Mouse (Mus musculus): ENCODE measurements around the gene Ogg1. TPM values are rescaled to one million over a fixed set of nuclear protein-coding genes. Genes with fewer than 3 reads are reported as not detected.

Ogg1 gene
- 1 to 10 TPM; 4.8 to 6.6 (median 5.0) TPM for total RNA-seq (2022)

DNA sequence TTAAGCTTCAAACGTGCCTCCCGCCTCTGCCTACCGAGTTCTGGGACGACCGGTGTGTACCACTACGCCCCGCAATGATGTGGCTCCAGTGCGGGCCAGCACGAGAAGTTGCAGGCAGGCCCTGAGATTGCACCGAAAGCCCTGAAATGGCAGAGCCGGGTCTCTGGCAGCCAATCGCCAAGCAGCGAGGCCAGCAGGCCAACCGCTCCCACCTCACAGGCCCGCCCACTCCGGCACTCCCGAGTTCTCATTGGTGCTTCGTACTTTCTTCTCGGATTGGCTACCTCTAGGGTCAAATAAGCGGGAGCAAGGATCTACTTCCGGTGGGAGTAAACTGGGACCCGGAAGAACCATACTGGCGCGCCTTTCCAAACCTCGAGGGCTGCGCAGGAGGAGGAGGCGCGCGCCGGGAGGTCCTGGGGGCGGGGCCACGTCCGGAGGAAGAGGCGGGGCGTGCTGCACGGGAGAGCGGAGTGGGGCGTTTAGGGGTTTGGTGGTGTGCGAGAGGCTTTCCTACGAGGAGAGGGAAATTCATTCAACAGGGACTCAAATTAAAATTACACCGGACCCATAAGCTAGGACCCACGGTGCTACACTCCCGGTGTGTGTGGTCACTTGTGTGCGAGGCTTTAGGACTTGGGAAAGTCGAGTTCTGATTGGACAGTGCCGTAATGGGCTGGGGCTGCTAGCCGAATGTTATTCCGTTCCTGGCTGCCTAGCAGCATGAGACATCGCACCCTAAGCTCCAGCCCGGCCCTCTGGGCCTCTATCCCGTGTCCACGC lies at the start of gene Ogg1:
Gene Ogg1, plus strand, starts transcription at position 440 of the 783 bp plus-strand sequence.
- peak; percentile 99 for DNase-seq (ENCODE audit: low spot score)

DNA sequence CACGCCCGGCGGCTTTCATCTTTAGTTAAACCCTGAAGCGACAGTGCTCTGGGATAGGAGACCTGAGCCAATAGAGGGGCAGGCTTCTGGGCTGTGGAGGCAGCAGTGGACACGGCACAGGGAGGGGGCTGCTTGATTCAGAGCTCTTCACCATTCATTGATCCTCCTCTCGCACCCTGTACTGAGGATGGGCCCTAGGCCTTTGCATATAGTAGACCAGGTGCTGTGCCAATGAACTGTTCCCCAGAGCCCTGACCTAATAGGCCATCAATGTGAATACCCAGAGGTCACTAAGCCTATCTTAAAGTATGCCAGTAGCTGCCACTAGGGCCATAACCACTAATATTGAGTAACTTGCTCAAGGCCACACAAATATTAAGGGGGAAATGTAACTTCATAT lies 45.1 kb upstream of the Ogg1 start:
- no peak for DNase-seq (ENCODE audit: low spot score)

DNA sequence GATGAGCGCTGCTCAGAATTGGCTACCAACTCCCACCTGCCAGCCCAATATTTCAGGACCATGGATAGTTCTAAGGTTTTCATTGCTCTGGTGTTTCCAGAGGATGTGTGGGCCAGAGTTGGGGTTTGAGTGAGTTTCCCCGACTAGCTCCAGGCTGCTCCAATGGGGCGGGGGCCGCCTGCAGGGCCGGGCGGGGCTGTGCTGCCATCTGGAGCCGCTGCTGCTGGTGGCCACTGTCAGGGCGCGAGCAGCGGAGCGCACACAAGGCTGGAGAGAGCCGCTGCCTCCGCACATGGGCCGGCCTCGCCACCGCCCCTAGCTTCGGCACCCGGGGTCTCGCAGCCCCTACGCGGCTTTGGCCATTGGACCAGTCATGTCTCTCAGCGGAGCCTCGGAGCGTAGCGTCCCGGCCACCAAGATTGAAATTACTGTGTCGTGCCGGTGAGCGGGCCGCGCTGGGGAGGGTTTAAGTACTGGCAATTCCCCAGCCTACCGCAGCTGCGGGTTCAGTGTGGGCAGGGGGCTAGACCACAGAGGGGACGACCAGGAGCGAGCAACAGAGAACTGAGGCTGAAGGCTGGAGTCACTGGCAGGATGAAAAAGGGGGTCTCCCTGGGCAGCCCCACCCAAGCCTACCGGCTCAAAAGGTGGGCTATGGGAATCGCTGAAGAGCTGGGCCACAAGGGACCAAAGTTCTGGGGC lies 44.5 kb upstream of the Ogg1 start, which contains the start of gene Cpne9:
Gene Cpne9, plus strand, starts transcription at position 207 of the 702 bp plus-strand sequence.
- DNase-seq (ENCODE audit: low spot score), result no peak

DNA sequence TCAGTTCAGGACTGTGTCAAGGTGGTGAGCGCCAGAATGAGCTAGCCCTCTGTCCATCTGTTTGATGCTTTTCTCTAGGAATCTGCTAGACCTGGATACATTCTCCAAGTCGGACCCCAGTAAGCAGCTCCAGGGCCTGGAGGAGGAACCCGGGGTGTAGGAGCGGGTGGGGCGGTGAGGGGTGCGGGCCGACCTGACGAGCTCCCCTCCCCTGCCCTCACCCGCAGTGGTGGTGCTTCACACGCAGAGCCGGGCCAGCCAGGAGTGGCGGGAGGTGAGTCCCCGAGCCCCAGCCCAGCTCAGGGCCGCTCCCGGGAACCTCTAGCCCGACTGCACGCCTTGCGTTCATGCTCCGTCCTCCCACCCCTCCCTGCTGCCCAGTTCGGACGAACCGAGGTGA lies 43.8 kb upstream of the Ogg1 start:
- DNase-seq (ENCODE audit: low spot score), result no peak

DNA sequence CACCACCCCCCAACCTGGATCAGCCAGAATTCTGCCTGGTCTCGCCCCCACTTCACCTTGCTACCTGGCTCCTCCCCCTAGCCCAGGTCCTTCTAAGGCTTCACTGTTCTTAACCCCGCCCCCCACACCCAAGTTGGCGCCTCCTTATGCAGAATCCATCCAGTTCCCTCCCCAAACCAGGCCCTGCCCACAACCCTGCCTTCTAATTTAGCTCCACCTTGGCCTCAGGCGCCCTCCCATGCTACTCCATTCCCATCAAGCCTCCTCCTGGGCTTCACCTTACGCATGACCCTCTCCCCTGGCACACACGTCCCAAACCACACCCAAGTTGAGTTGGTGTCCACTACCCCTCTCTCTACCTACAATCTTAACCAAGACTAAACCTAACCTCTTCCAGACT lies 43.3 kb upstream of the Ogg1 start:
- no peak for DNase-seq (ENCODE audit: low spot score)

DNA sequence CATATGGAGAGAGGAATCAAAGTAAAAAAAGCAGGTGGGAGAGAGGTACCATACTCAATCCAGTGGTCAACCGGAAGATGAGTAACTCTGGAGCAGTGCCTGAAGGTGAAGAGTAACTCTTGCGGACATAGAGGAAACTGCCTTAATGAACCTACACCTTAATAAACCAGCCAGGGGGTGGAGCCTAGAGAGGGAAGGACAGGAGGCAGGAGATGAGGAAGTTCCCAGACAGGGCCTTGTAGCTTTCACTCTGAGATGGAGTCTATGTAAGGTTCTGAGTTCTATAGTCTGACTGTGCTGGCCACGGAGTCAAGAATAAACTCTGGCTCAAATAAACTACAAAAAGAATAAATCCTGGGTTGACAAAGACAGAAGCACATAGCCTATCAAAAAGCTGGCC lies 41.8 kb upstream of the Ogg1 start:
- no peak for DNase-seq (ENCODE audit: low spot score)

DNA sequence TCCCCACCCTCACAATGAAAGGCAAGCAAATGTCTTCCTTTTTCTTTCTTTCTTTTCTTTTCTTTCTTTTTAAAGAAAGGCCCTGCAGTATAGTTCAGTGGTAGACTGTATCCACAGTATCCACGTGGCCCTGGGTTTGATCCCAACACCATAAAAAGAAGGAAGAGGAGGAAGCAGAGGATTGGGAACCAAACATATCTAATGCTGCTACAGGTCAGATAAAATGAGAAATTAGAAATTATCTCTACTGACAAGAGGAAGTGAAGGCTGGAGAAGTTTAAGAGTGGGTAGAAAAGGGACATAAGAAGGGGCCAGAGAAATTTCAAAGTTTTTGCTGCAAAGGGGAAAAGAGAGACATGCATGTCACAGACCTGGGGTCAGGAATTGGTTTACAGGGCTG lies 40.5 kb upstream of the Ogg1 start:
- DNase-seq (ENCODE audit: low spot score), result no peak

DNA sequence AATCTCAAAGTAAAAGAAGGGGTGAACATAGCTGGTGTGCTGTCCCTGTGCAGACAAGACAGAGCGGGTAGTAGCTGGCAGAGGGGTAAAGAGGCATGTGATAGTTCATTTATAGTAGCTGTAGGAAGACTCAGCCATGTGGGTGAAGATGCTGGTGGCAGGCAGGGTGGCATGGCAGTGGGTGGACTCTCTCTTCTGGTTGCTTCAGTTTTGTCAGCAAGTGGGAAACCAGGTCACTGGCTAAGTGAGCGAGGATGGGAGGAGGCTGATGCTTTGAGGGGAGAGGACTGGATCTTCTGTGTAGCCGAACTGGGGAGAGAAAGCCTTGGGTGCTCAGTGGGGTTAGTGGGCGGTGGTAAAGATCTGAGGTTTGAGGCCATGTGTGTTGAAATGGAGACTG lies 39.5 kb upstream of the Ogg1 start:
- DNase-seq (ENCODE audit: low spot score), result no peak

DNA sequence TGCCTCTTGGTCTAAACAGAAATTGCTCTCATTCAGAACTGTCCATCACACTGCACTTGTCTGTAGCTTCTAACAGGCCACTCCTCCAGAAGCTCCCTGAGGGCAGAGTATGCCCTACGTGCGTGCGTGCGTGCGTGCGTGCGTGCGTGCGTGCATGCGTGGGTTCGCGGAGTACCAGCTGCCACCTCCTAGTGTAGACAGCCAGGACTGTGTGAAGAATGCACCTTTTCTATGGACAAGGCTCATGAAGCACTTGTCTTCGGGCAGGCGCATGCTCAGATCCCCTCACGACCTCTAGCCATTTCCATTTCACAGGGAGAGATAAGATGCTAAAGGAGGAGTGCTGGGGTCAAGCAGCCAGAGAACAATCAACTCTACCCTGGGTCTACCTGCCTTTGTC lies 37.4 kb upstream of the Ogg1 start:
- no peak for DNase-seq (ENCODE audit: low spot score)

DNA sequence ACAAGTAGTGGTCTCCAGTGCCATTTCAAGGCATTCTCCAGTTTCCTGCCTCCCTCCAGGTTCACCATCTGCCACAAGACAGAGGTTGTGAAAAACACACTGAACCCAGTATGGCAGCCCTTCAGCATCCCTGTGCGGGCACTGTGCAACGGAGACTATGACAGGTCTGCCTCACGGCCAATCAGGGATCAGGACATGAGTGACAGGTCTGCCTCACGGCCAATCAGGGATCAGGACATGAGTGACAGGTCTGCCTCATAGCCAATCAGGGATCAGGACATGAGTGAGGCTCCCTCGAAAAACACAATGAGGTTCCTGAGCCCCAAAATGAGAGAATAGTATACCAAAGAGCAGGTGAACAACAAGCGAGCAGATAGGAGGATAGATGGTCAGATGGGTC lies 36.4 kb upstream of the Ogg1 start:
- DNase-seq (ENCODE audit: low spot score), result no peak

DNA sequence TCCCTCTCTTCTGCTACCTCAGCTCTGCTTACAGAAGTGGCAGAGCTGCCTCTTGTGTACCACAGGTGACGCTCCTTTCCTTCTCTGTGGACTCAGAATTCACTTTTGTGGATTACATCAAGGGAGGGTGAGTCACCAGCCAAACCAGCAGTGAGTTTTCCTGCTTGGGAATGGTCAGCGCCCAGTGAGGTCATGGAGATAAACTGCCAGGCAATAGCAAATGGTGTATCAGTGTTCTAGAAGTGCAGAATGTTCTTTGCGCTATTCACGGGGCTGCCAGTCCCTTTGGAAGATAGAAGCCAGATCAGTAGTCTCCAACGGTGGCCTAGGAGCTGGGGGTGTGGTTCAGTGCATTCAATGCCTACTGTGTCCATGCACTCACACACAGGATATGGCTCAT lies 33.8 kb upstream of the Ogg1 start:
- DNase-seq (ENCODE audit: low spot score), result peak; percentile 31

DNA sequence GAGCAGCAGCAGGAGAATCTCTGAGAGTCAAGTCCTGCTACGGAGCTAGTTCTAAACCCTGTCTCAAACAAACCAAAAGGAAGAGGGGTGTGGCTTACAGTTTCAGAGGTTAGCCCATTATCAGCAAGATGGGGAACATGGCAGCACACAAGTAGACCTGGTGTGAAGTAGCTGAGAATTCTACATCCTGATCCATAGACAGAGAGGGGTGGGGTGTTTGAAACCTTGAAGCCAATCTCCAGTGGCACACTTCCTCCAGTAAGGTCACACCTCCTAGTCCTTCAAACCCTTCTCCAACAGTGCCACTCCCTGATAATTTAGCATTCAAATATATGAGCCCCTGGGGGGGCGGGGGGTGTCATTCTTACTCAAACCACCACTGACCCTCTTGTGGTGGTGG lies 30.7 kb upstream of the Ogg1 start:
- no peak for DNase-seq (ENCODE audit: low spot score)

DNA sequence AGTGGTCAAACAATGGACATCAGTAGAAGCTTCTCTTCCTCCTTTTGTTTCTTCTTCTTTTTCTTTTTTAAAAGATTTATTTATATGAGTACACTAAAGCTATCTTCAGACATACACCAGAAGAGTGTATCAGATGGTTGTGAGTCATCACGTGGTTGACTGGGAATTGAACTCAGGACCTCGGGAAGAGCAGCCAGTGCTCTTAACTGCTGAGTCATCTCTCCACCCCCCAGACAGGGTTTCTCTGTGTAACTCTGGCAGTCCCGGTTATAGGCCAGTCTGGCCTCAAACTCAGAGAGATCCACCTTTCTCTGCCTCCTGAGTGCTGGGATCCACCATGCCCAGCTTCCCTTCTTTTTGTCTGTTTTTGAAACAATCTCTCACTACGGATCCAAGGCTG lies 30.1 kb upstream of the Ogg1 start:
- DNase-seq (ENCODE audit: low spot score), result no peak

DNA sequence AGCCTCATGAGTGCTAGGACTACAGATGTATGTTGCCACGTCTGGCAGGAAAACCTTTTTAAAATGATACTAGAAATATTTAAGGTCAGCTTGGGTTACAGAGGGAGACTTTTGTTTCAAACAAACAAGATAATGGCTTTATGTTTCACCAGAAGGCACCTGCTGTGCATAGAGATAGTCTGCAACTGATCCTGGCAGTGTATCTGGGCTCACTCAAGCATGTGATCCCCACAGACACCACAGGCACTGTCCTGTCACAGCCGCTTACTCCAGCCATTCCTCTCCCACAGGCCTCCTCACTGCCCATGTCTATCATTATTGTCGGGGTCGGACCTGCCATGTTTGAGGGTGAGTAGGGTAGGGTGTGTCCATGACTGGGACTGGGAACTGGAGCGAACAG lies 25.4 kb upstream of the Ogg1 start:
- DNase-seq (ENCODE audit: low spot score), result no peak

DNA sequence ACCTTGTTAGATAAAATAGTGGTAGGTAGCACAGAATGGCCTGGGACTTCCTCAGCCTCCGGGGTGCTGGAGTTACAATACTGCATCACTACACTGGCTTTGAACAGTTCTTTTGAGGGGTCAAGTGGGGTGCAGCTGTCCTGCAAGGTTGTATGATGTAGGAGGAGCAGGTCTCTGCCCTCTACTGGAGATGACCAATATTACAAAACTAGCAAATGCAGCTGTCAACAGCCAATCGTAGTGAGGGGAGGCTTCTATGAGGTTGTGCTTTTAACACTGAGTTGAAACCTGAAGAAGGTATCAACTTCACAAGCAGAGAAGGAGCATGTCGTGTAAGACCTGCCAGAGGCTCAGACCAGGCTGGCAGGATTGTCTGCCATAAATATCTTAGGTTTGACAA lies 24.5 kb upstream of the Ogg1 start:
- DNase-seq (ENCODE audit: low spot score), result peak; percentile 36

DNA sequence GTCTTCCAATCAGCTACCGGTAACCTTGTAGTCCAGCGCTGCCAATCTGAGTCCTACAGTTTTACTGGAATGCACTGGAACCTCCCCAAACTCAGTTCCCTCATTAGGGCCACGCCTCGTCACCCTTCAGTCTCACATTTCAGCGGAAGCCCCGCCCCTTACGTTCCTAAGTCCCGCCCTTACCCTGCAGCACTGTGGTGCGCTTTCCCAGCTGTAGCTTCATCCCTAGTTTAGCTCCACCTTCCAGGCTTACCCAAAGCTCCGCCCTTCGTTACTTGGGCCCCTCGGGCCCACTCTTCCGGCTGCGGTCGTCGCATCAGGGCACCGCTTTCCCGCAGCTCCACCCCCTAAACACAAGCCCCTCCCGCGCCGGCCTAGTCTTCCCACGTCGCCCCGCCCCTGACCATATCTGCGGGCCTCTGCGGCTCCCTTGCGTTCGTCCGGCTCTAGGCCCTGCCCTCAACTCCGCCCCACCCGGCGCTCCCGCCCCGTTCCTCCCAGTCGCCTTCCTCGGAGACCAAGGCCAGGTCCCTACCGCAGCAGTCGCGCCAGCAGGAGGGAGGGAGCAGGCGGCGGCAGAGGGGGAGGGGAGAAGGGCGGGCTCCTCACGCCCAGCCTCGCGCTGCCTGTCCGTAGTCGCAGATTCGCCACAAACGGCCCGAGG lies 20.3 kb upstream of the Ogg1 start:
- DNase-seq (ENCODE audit: low spot score), result peak; percentile 99

DNA sequence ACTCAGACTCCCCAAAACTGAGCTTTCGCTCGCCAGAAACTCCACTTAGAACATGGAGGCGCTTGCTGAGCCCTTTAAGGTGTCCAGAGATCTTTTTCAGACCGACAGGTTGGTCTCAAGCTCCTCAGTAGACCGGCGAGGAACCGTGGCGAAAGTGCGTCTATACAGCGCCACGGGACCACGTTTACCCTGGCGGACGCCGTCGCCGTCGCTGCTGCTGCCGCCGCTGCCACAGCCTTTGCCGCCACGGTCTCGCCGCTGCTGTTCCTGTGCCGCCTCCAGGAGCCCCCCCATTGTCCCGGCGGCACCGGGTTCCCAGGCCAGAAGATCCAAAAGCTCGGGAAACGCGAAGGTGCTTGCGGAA lies 19.8 kb upstream of the Ogg1 start, which contains the start of gene Brpf1:
Gene Brpf1, plus strand, starts transcription at position 152 of the 364 bp plus-strand sequence.
- DNase-seq (ENCODE audit: low spot score), result no peak

DNA sequence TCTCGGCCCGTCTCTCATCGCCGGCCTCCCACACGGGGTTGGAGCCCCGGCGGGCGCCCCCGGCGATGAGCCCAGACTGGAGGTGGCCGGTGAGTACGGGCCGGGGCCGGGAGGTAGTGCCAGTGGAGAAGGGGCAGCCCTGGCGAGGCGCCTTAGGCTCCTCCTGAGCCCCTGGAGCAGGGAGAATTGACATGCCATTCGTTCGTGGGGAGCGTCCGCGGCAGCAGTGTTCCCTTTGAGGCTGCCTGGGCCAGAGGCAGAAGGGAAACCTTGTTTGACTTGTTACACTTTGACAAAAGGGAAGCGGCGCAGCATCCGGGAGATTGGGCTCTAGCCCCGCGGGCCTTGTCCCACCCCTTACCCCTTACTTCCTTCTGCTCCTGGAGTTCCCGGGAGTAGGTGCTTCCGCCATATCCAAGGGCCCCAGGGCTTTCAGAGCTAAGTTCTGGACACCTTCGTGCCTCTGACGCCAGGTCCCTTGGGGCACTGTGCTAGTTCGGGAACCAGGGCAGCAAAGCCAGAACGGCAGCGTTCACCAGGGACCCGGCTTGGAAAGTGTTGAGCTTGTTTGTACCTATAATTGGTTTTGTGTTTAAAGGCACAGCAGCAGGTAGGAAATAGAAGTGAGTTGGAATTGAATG lies 19.2 kb upstream of the Ogg1 start:
- DNase-seq (ENCODE audit: low spot score), result peak; percentile 40

DNA sequence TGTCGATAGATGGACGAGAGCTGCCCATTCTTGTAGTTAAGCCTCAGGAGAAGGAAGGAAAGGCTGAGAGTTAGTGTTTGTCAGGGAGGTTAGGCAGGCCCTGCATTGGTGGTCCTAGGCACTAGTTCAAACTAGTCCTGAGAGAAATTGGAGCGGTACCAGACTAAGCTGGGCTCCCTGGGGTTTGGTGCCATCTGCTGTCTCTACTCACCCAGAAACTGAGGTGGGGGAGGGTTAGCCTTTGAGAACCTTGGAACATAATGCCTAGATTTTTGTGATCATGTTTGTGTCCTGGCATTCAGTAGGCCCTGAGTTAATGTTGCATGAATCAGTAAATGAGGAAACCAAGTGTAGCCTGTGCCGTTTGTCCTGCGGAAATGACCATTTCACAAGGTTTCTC lies 18.6 kb upstream of the Ogg1 start:
- no peak for DNase-seq (ENCODE audit: low spot score)

DNA sequence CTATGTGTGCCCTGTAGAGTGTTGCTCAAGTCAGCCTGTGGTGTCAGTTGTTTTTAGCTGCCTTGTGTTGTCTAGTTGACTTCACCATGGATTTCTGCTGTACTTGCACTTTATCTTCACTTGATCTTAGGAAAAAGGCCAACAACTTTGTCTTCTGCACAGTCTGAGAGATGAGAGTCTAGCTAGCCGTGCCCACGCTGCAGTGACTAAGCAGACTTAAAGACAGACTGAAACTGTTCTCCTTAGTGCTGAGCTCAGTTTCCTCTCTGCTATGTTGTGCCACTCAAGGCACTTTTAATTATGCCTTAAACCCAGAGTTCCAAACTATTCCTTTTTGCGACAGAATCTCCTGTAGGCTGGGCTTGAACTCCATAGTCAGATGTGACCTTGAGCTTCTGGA lies 10.8 kb upstream of the Ogg1 start:
- DNase-seq (ENCODE audit: low spot score), result no peak

DNA sequence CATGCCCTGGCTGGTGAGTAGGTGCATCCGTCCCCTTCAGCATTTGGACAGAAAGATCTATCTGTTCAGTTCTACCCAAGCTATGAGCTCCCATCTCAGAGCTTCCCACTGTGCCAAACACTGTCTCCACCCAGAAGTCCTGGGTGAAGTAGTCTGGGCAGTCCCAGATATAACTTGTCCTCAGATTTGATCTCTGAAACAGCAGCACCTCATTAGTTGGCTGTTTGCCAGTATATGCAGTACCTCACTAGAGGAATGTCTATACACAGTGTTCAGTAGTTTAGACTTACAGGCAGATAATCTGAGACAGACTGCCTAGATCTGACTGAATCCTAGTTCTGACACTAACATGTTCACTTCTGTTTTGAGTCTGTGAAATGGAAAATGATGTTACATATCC lies 2.6 kb downstream of the Ogg1 start:
- DNase-seq (ENCODE audit: low spot score), result no peak

DNA sequence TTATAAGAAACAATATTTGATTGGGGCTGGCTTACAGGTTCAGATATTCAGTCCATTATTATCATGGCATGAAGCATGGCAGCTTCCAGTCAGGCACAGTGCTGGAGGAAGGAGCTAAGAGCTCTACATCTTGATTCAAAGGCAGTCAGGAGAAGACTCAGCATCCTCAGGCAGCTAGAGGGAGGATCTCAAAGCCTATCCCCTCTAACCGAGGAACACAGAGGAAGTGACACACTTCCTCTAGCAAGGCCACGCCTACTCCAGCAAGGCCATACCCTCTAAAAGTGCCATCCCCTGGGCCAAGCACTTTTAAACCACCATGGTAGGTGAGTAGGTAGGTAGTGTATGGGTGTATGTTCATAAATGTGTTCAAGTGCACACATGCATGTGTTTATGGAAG lies 3.8 kb downstream of the Ogg1 start:
- no peak for DNase-seq (ENCODE audit: low spot score)

Data from heart, adult 8-10 months (tissue).